Mouse (Mus musculus): Measurements from ENCODE around the gene Gcc2.

DNA sequence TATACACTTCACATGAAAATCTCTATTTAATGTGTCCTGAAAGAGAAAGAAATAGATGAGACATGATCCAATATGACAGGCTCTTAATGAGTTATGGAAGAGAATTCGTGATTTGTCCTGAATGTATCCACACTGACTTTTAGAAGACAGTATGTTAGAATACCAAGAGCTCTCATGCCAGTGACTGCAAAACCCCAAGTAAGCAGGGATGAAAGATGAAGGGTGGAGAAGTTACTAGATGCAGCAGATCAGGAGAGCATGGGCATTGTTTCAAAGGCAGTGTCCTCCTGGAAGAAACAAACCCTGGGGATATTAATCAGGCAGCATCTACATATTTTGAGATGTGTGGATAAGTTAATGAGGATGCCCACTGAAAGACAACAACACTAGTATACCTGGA lies 44.8 kb upstream of the Gcc2 start:
- TF ChIP-seq CTCF (IDR thresholded peaks at IDR 0.05; ENCODE audit: extremely low read depth, insufficient read depth, insufficient read length, insufficient replicate concordance) (no peak), POLR2A (IDR thresholded peaks at IDR 0.05; ENCODE audit: low read depth, low read length) (no peak)
